Mouse (Mus musculus): ENCODE measurements at regions not wholly inside any gene's neighbourhood (a gene's known extent, or its start where the extent isn't known, plus 50 kb on each side); places are given as distances from the start of the nearest gene placed in this dataset.

GRCm38 (mm10) chr12:68794396-68794795 lies 364.6 kb downstream of the Rps29 start:
- H3K4me1 ChIP-seq (ENCODE audit: control insufficient read depth, insufficient read depth, low read length) = no peaks in the 10 kb centered on the region
- ATAC-seq (ENCODE audit: insufficient read depth, low FRiP score, low TSS enrichment) (no peak), DNase-seq (ENCODE audit: low spot score) (no peak)
- no peaks in the 10 kb centered on the region for H3K27me3 ChIP-seq (ENCODE audit: control insufficient read depth, insufficient read depth, low read length)
- no peaks in the 10 kb centered on the region for H3K9me3 ChIP-seq (ENCODE audit: control insufficient read depth, low read length)
- H3K36me3 ChIP-seq (ENCODE audit: control insufficient read depth, insufficient read depth, low read length) = no peaks in the 10 kb centered on the region
- H3K4me2 ChIP-seq (ENCODE audit: low read depth) = no peak overlapping the region
- no peak overlapping the region for H3K9ac ChIP-seq (ENCODE audit: low read length)
- H3K27ac ChIP-seq (ENCODE audit: low read depth, low read length) = no peak overlapping the region
- 86% methylated on average over 5 of the region's 5 CpGs for WGBS
- no peak overlapping the region for H3K4me3 ChIP-seq (ENCODE audit: low read depth, low read length)

GRCm38 (mm10) chr12:68783636-68784035 lies 375.4 kb downstream of the Rps29 start:
- ATAC-seq (ENCODE audit: insufficient read depth, low FRiP score, low TSS enrichment) (no peak), DNase-seq (ENCODE audit: low spot score) (no peak)
- Histone ChIP-seq H3K4me2 (ENCODE audit: low read depth) (no peak overlapping the region), H3K9me3 (ENCODE audit: control insufficient read depth, low read length) (no peaks in the 10 kb centered on the region), H3K4me3 (ENCODE audit: low read depth, low read length) (no peak overlapping the region), H3K27me3 (ENCODE audit: control insufficient read depth, insufficient read depth, low read length) (no peaks in the 10 kb centered on the region), H3K36me3 (ENCODE audit: control insufficient read depth, insufficient read depth, low read length) (no peaks in the 10 kb centered on the region), H3K27ac (ENCODE audit: low read depth, low read length) (no peak overlapping the region), H3K4me1 (ENCODE audit: control insufficient read depth, insufficient read depth, low read length) (no peaks in the 10 kb centered on the region), H3K9ac (ENCODE audit: low read length) (no peak overlapping the region)
- 90% methylated on average over 4 of the region's 4 CpGs for WGBS

- DNase-seq (ENCODE audit: low spot score) = no peak
- Histone ChIP-seq H3K9ac (ENCODE audit: low read length) (no peak overlapping the region), H3K4me1 (ENCODE audit: control insufficient read depth, insufficient read depth, low read length) (no peaks in the 10 kb centered on the region), H3K9me3 (ENCODE audit: control insufficient read depth, low read length) (no peaks in the 10 kb centered on the region), H3K4me3 (ENCODE audit: low read depth, low read length) (no peak overlapping the region), H3K27ac (ENCODE audit: low read depth, low read length) (no peak overlapping the region), H3K4me2 (ENCODE audit: low read depth) (no peak overlapping the region), H3K27me3 (ENCODE audit: control insufficient read depth, insufficient read depth, low read length) (no peaks in the 10 kb centered on the region), H3K36me3 (ENCODE audit: control insufficient read depth, insufficient read depth, low read length) (no peaks in the 10 kb centered on the region)
- 75% methylated on average over 2 of the region's 2 CpGs for WGBS
- no peak for ATAC-seq (ENCODE audit: insufficient read depth, low FRiP score, low TSS enrichment)
These were observed 383.5 kb downstream of the Rps29 start for GRCm38 (mm10) chr12:68775503-68775902.

- Histone ChIP-seq H3K27ac (ENCODE audit: low read depth, low read length) (no peak overlapping the region), H3K4me2 (ENCODE audit: low read depth) (no peak overlapping the region), H3K9ac (ENCODE audit: low read length) (no peak overlapping the region), H3K36me3 (ENCODE audit: control insufficient read depth, insufficient read depth, low read length) (no peaks in the 10 kb centered on the region), H3K4me1 (ENCODE audit: control insufficient read depth, insufficient read depth, low read length) (no peaks in the 10 kb centered on the region), H3K9me3 (ENCODE audit: control insufficient read depth, low read length) (no peaks in the 10 kb centered on the region), H3K4me3 (ENCODE audit: low read depth, low read length) (no peak overlapping the region), H3K27me3 (ENCODE audit: control insufficient read depth, insufficient read depth, low read length) (no peaks in the 10 kb centered on the region)
- DNase-seq (ENCODE audit: low spot score) (no peak), ATAC-seq (ENCODE audit: insufficient read depth, low FRiP score, low TSS enrichment) (no peak)
- WGBS = 93% methylated on average over 8 of the region's 8 CpGs
These were observed 384.2 kb downstream of the Rps29 start for GRCm38 (mm10) chr12:68774800-68775199.

- no peak overlapping the region for H3K4me2 ChIP-seq (ENCODE audit: low read depth)
- H3K27ac ChIP-seq (ENCODE audit: low read depth, low read length) = no peak overlapping the region
- 88% methylated on average over 7 of the region's 7 CpGs for WGBS
- no peaks in the 10 kb centered on the region for H3K4me1 ChIP-seq (ENCODE audit: control insufficient read depth, insufficient read depth, low read length)
- DNase-seq (ENCODE audit: low spot score) = no peak
- no peak for ATAC-seq (ENCODE audit: insufficient read depth, low FRiP score, low TSS enrichment)
- H3K9me3 ChIP-seq (ENCODE audit: control insufficient read depth, low read length) = no peaks in the 10 kb centered on the region
- no peaks in the 10 kb centered on the region for H3K36me3 ChIP-seq (ENCODE audit: control insufficient read depth, insufficient read depth, low read length)
- no peak overlapping the region for H3K9ac ChIP-seq (ENCODE audit: low read length)
- H3K27me3 ChIP-seq (ENCODE audit: control insufficient read depth, insufficient read depth, low read length) = no peaks in the 10 kb centered on the region
- no peak overlapping the region for H3K4me3 ChIP-seq (ENCODE audit: low read depth, low read length)
These were observed 400.5 kb downstream of the Rps29 start for GRCm38 (mm10) chr12:68758263-68759020.

GRCm38 (mm10) chr12:68728882-68729281 lies 430.1 kb downstream of the Rps29 start:
- no peaks in the 10 kb centered on the region for H3K4me1 ChIP-seq (ENCODE audit: control insufficient read depth, insufficient read depth, low read length)
- WGBS = 37% methylated on average over 2 of the region's 2 CpGs
- peak; percentile 35; the same call in 1 of the 2 replicates for ATAC-seq (ENCODE audit: insufficient read depth, low FRiP score, low TSS enrichment)
- DNase-seq (ENCODE audit: low spot score) = no peak
- H3K4me3 ChIP-seq (ENCODE audit: low read depth, low read length) = no peak overlapping the region
- H3K4me2 ChIP-seq (ENCODE audit: low read depth) = no peak overlapping the region
- no peak overlapping the region for H3K9ac ChIP-seq (ENCODE audit: low read length)
- no peaks in the 10 kb centered on the region for H3K9me3 ChIP-seq (ENCODE audit: control insufficient read depth, low read length)
- H3K36me3 ChIP-seq (ENCODE audit: control insufficient read depth, insufficient read depth, low read length) = no peaks in the 10 kb centered on the region
- no peaks in the 10 kb centered on the region for H3K27me3 ChIP-seq (ENCODE audit: control insufficient read depth, insufficient read depth, low read length)
- no peak overlapping the region for H3K27ac ChIP-seq (ENCODE audit: low read depth, low read length)

GRCm38 (mm10) chr12:68718946-68719345 lies 440.0 kb downstream of the Rps29 start:
- ATAC-seq (ENCODE audit: insufficient read depth, low FRiP score, low TSS enrichment) (no peak), DNase-seq (ENCODE audit: low spot score) (no peak)
- Histone ChIP-seq H3K4me3 (ENCODE audit: low read depth, low read length) (no peak overlapping the region), H3K9me3 (ENCODE audit: control insufficient read depth, low read length) (no peaks in the 10 kb centered on the region), H3K36me3 (ENCODE audit: control insufficient read depth, insufficient read depth, low read length) (no peaks in the 10 kb centered on the region), H3K4me1 (ENCODE audit: control insufficient read depth, insufficient read depth, low read length) (no peaks in the 10 kb centered on the region), H3K4me2 (ENCODE audit: low read depth) (no peak overlapping the region), H3K27ac (ENCODE audit: low read depth, low read length) (no peak overlapping the region), H3K27me3 (ENCODE audit: control insufficient read depth, insufficient read depth, low read length) (no peaks in the 10 kb centered on the region), H3K9ac (ENCODE audit: low read length) (no peak overlapping the region)

- no peak overlapping the region for H3K27ac ChIP-seq (ENCODE audit: low read depth, low read length)
- H3K9me3 ChIP-seq (ENCODE audit: control insufficient read depth, low read length) = no peaks in the 10 kb centered on the region
- no peak overlapping the region for H3K4me3 ChIP-seq (ENCODE audit: low read depth, low read length)
- no peaks in the 10 kb centered on the region for H3K27me3 ChIP-seq (ENCODE audit: control insufficient read depth, insufficient read depth, low read length)
- no peak overlapping the region for H3K9ac ChIP-seq (ENCODE audit: low read length)
- WGBS = 70% methylated on average over 11 of the region's 11 CpGs
- DNase-seq (ENCODE audit: low spot score) = no peak
- no peak for ATAC-seq (ENCODE audit: insufficient read depth, low FRiP score, low TSS enrichment)
- no peaks in the 10 kb centered on the region for H3K4me1 ChIP-seq (ENCODE audit: control insufficient read depth, insufficient read depth, low read length)
- H3K36me3 ChIP-seq (ENCODE audit: control insufficient read depth, insufficient read depth, low read length) = no peaks in the 10 kb centered on the region
- H3K4me2 ChIP-seq (ENCODE audit: low read depth) = no peak overlapping the region
These were observed 464.4 kb downstream of the Rps29 start for GRCm38 (mm10) chr12:68694275-68695267.

All from neural tube, embryonic 11.5 days (tissue).